Mouse (Mus musculus) liver, postnatal 0 days (tissue): ENCODE measurements around the gene Parp1.

ENCODE experiments used
- CTCF ChIP-seq: sonication (generic); IDR thresholded peaks from 2 replicates; pipeline ENCODE4 v1.5.1; 2016; ENCODE audit warnings: antibody characterized with exemption, low read depth
- EP300 ChIP-seq: IDR thresholded peaks from 2 replicates; pipeline ENCODE4 v1.6.1; 2016; ENCODE audit warnings: antibody characterized with exemption, low read depth, mild to moderate bottlenecking

- TF ChIP-seq CTCF (no peak), EP300 (no peak)
These were observed 9.1 kb downstream of the Parp1 start for GRCm38 (mm10) chr1:180577837-180578236.
